Mouse (Mus musculus) gastrocnemius, postnatal 10 days (tissue): ENCODE measurements at regions not wholly inside any gene's neighbourhood (a gene's known extent, or its start where the extent isn't known, plus 50 kb on each side); places are given as distances from the start of the nearest gene placed in this dataset.
"Not testable (repeated sequence)": the region's sequence is repeated elsewhere in the genome, so short reads cannot be mapped to it uniquely, and the experiment has no call there.

Experiments
- DNase-seq: peaks from one replicate; pipeline ENCODE4 v3.0.0; 2021; ENCODE audit warnings: mixed read lengths

DNA sequence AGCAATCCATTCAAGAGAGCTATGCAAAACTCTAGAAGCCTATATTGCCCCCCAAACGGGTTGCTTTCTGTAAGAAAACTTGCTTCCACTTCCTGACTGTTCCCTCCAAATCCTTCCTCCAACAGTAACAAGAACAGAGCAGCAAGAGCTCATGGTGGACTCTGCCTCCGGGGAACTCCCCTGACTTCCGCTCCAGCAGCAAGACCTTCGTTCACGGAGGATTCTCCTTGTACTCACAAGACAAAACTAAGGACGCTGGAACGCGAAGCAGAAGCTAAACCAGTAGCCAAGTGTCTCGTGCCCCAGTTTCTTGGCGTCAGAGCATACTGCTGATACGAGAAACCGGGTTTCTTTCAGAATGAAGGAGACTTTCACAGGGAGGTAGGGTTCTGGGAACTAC, 50.7 kb downstream of the H2al2a start:
- DNase-seq, result no peak

DNA sequence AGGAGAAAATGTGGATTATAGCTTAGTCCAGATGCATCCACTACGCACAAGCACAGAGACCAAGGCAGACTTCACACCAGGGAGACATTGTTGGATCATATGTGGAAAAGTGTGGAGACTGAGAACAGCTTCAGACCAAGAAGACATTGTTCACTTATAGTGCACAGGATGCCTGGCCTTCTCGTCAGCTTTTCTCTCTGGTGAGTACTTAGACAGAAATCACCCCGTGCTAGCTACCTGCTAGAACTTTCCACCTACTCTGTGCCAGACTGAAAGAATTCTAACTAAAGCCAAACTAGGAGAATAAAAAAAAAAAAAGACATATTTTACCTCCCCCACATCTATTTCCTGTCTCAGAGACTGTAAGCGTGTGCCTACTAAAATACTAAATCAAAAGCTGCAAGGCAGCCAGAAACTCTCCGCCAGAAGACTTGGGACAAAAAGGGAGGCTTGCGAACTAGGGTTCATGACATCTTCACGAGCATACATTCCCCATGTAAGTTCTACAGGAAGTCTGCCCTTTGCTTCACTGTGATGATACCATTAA, 51.3 kb downstream of the H2al2a start:
- DNase-seq, result no peak

DNA sequence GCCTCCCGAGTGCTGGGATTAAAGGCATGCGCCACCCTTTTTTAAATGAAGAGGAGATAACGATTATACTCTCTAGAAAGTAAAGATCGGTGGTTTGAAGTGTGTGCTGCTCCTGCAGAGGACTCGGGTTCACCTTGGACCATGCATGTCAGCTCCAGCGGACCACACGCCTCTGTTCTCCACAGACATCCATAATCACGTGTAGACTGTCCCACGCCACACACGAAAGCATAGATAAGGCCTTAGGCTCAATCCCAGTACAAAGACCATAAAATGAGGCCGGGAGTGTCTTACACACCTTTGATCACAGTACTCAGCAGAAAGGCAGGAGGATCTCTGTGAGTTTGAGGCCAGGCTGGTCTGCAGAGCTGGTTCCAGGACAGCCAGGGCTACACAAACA, 53.3 kb downstream of the H2al2a start:
- DNase-seq, result no peak

DNA sequence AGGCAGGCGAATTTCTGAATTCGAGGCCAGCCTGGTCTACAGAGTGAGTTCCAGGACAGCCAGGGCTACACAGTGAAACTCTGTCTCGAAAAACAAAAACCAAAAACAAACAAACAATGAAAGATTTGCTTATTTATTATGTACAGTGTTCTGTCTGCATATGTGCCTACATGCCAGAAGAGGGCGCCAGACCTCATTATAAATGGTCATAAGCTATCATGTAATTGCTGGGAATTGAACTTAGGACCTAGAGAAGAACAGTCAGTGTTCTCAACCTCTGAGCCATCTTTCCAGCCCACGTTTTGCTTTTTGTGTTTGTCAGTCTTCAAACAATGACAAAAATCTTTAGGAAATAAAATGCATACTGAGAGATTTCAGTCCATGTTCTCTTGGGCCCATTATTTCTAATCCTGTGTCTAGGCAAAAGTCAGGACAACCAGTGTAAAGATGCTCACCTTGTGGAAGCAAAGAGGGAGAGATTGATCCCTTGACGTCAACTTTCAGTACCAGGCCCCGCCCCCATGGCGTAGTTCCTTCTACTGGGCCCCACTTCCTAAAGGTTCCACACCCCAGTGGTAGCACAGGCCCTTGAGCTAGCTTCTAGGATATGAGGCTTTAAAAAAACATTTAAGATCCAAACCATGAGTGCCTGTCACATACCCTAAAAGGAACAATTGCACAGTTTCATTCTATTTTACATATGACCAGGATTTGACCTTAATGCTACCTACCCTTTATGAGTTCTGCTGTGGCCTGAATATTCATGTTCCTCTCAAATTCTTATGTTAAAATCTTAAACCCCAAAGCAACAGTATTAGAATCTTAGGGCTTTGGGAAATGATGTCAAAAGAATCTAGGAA, 54.0 kb downstream of the H2al2a start:
- no peak for DNase-seq

DNA sequence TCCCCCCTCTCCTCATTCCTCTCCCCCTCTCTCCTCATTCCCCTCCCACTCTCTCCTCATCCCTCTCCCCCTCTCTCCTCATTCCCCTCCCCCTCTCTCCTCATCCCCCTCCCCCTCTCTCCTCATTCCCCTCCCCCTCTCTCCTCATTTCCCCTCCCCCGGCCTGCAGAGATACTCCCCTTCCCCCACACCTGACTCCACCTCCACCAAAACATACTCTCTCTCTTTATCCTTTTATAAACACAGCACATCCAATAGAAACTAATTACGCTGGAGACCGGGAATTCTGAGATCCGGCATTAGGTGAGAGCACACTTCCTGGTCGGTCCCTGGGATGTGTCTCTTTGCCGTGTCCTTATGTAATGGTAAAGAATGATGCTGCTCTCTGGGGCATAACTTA, 54.8 kb downstream of the H2al2a start:
- DNase-seq, result no peak

DNA sequence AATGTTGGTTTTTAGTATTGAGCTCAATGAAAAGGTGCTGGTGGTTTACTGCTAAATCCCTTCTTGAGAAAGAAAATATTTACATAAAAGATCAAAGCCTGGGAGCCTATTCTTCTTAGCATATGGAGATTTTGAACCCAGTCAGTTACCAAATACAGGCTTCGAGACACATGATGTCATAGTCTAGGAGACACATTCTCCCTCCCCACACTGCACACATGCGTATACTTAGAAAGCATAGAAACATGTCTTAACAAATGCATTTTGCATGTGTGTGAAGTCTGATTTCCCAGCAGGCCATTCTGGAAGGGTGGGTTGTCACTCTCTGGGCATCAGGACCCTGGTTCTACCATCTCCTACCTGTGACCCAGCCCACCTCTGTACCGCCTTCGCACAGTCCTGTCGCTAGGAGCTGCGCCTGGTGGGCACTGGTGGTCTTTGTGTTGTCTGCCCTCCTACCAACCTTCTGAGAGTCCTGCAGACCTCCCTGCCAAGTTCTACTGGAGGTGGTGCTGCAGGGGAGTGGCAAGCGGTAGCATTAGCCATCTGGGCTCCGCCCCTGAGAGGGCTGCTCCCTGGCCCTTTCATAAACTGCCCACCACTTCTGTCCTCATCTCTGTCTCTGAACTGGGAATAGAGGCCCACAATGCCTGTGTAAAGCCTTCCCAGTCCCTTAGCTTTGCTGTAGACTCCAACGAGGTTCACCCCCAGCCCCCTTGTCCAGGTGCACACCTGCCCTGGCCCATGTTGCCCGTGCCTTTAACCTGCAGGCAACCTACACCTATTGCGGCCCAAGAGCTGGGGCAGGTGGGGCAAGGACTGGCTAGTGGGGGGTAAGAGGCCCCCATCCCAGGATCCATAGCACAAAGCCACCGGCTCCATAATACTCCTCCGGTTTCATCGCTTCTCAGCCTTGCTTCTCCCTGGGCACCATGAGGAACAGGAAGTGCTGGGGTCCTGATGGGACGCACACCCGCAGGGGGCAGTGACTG, 56.6 kb downstream of the H2al2a start:
- DNase-seq, result not testable (repeated sequence)

DNA sequence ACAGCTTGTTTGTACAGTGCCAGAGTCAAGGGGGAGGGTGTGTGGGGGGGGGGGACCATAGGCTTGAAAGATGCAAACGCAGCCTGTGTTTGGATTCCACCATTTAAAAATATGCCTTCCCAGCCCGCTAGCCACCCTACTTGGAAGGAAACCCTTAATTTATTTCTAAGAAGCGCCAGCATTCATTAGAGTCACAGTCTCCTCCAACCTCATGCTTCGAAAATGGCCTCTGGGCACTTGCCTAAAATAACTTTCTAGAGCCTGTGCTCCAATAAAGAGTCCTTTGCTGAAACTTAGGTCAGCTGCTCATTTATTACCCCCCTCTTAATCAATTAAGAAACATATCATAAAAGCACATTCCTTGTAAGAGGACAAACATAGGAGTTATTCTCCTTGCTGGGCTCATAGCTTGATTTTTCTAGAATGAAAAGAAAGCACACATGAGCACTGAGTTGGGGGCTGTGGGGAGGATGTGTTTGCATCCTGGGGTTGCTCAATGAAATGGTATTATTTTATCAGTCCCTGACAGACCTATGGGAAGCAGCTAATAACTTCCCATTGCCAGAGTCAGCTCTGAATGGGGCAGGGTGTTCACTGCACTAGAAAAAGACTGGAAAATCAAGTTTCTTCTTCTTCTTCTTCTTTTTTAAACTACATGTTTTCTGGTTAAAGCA, 57.4 kb downstream of the H2al2a start:
- no peak for DNase-seq

DNA sequence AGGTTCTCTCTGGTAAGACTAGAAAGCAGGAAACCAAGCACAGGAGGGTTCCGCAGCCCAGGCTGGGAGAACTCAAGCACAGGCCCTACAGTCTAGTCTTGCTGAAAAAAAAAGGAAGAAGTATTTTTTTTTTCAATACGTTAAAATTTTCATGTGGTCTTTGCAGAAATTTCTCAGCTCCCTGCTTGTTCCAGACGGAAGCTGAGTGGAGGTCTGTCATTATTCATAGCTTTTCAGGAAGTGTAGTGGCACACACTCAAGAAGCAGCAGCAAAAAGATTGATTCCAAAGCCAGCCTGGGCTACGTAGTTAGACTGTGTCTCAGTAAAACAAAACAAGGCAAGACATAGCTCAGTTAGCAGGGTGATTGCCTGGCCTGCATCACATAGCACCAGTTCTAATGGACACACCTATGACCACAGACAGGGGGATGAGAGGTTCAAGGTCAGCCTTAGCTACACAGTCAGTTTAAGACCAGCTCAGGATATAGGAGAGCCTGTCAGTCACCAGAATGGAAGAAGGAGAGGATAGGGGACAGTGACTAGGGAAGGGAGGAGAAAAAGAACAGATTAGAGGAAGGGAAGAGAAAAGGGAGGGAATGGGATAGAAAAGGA, 60.1 kb downstream of the H2al2a start:
- DNase-seq, result no peak

DNA sequence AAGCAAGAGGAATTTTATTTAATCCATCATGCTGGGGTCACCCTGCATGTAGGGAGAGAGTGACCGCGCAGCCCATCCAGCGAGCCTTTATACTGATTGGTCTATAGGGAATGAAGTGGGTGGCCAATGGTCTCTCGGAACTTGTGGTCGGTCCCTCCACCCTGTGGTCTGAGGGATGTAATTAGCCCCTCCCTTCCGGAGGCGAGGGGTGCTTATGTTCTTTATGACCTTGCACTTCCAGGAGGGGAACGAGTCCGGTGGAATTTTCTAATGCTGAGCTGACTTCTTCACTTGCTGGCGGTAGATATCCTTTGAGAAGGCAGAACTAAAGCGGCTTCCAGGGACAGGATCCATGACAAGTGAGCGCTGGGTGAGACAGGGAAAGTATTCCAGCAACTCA, 60.8 kb downstream of the H2al2a start:
- no peak for DNase-seq

DNA sequence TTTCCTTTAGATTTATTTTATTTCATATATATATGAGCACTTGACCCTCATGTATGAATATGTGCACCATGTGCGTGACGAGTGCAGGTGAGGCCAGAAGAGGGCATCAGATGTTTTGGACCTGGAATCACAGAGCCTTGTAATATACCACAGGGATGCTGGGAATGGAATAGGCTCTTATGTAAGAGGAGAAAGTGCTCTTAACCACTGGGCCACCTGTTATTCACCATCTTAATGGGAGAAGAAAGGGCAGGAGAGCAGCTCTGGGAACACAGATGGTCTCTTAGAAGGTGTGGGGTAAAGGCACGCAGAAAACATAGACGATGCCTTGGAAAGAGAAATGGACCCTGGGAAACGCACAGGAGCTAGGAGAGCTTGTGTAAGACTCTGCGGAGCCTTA, 61.3 kb downstream of the H2al2a start:
- no peak for DNase-seq

DNA sequence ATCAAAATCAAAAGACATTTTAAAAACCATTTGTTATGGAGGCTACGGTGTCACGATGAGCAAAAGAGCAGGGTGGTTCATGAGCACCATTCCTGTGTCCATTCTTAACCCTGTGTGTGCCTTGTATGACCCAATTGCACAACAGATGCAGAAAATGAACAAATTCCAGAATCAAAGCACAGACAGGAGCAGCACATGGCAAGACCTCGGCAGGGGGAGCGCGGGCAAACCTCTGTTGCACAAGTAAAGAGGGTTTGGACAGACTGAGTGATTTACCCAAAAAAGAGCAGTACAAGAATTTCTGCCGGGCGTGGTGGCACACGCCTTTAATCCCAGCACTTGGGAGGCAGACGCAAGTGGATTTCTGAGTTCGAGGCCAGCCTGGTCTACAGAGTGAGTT, 62.1 kb downstream of the H2al2a start:
- DNase-seq, result no peak

DNA sequence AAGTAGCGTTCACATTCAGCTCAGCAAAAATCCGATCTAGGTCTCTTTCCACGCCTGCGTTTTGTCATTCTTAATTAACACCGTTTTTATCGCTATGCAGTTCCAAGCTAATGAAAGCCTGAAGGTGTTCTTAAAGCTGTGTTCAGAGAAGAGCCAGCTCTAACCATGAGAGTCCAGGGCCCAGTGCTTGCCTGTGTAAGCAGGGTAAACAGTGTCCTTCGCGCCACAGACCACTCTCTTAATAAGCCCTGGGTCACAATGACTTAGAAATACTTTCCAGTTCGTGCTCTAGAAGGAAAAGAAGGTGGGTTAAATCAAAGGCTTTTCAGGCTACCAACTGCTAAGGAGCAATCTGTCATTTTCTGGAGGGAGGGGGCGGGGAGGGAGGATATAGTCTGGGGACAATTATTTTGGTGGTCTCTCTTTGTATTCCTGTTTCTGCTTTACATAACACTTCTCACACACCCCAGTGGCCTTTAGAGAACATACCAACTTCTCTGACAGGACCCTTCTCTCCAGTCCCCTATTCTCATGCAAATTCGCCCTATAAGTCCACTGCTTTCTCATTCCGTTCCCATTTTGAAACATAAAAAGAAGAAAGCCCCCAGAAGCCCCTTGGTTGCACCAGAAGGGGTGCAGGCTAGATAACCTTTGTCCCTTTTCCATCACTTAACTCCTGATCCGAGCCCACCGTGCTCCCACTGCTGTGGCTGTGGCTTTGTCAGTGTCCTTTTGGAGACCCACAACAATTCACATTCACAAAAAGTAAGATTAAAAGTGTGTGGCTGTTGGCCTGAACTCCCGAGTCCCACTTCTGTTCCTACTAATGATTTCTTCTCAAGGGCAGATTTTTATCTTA, 63.6 kb downstream of the H2al2a start:
- DNase-seq, result no peak

DNA sequence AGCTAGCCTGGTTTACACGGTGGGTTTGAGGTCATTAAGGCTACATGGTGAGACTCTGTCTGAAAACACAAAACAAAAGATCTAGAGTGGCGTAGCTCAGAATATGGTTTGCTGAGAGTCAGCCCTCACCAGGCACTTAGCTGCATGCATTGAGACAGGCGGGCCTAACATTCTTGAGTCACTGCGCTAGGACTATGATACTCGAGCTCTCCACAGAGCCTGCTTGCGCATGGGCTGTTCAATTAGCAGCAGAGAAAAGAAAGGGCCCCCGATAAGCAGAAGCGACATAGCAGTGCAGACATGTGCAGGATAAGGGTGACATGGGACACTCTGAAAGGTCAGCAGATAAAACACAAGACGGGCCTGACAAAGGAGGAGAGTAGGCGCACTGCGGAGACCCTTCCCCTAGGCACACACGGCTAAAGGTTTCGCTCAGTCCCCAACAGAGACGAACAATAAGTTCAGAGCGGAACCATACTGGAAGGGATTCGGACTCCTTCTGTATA, 64.3 kb downstream of the H2al2a start:
- DNase-seq, result no peak

DNA sequence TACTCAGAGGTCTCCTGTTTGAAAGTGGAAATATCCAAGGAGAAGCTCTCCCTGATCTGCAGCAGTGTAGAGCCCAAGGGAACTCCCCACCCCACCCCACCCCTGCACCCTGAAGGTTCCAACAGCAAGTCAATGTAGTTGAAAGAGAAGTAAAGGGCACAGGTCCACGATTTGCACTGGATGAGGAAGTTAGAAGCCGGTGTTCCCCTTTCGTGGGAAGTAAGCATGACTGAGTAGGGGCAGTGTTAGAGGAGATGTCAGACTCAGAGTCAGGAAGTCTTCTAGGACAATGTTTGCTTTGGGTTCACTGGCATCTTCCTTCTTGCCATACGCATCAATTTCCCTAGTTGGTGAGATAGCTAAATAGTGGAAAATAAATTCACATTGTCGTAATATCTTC, 64.9 kb downstream of the H2al2a start:
- no peak for DNase-seq

DNA sequence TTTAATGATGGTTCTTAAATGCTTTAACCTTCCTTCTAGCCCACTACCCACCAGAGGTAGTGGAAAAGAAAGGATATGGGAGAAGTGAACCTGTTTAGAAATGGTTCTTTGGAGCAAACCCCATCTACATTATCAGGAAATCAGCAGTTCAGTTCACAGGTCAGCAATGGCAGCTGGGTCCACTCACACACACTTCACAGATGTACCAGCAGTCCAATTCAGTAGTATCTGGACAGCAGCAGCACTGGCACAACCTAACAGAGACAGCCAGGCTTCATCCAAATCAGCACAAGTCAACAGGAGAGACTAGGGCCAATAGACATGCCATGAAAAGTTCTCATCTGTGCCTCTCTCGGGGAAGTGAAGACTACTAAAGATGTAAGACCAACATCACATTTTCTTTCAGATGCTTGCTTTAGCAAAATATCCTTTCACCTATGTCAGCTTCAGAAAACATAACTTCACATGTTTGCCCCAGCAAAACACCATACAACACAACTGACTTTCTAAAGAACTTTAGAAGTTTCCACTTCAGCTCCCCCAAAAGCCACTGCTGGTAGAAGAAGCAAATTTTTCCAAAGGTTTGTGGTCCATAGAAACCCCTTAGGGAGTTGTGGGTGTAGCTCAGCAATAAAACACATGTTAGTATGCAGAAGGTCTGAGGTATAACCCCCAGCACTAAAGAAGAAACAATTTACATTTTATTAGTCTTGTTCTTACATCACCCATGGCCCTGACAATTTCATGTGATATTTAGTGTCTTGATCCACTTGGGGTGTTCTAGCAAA, 77.7 kb downstream of the H2al2a start:
- no peak for DNase-seq

DNA sequence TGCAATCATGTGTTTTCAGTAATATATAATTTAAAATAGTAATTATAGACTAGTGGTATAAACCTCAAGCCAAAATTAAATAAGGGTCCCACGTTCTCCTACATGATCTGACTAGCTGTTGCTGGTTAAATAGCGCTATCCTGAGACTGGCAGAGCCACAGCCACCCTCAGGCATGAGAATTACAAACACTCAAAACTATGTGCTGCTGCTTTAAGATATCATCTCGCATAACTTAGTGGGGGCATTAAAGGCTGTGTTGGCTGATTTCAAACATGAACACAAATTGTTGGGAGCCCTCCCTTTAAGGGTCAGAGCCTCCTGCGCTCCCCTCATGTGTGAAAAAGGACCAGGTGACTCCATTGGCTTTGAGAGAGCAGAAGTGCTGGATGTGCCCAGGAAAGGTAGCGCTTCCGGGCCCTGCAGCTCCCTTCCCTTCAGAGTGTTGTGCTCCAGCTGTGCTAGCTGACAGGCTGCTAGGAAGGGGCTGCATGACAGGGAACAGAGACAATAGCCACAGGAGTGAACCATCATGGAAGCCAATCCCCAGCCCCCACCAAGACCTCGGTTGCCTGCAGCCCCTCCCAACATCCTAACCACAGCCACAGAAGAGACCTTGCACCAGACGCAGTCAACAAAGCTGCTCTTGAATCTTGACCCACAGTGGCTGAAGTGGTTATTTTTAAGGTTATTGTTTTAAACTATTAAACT, 79.4 kb downstream of the H2al2a start:
- no peak for DNase-seq

DNA sequence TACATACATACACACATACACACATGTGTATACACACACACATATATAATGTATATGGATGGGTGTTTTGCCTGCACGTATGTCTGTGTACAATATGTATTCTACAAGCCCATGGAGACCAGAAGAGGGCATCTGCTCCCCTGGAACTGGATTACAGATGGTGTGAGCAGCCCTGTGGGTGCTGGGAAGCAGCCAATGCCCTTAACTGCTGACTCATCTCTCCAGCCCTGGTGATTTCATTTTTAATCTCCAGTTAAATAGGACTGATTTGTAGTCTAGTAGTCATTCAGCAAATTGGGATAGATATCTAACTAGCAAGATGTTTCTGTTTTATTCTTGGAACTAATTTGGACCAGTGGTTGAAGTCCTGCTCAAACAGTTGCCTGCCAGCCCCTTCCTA, 94.1 kb downstream of the H2al2a start:
- no peak for DNase-seq

DNA sequence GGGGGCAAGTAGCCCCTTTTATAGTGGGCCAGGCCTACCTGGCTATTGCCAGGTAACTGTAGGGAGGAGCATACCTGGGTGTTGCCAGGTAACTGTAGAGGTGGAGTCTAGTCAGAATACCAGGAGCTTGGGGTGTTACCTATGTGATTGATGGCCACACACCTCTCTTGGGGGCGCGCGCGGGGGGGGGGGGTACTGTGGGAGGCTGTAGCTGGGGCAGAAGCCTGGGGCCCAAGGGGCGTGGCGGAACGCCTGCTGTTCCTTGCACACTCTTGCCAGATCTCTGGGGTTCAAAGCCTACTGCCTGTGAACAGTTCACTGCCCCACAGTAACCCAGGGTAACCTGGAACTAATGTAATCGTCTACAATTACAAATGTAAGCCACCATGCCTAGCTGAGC, 96.6 kb downstream of the H2al2a start:
- no peak for DNase-seq

DNA sequence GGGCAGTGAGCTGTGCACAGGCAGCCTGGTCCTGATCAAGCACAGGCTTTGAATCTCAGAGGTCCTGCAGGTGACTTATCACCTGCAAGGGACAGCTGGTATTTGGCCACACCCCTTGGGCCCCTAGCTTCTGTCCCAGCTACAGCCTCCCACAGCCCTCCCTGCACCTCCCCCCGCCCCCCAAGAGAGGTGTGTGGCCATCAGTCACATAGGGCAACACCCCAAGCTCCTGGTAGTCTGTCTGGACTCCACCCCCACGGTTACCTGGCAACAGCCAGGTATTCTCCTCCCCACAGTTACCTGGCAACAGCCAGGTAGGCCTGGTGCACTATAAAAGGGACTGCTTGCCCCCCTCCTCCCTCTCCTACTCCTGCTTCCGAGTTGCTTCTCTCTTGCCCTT, 98.0 kb downstream of the H2al2a start:
- no peak for DNase-seq
